Mouse (Mus musculus) CH12.LX (cell line): ENCODE results near the gene Fzd5. TPM values are rescaled to one million over a fixed set of nuclear protein-coding genes. Genes with fewer than 3 reads are reported as not detected.
A peak's percentile ranks its signal among the peaks of the same experiment; 100 is the strongest.

Experiments used
- DNase-seq: peaks from one replicate; pipeline ENCODE4 v3.0.0-alpha.2; 2013; ENCODE audit errors: extremely low read depth
- H3K27ac ChIP-seq: 2 replicates; pipeline ENCODE4 v1.5.1; 2012; ENCODE audit warnings: low read depth, mild to moderate bottlenecking, control low read depth, moderate library complexity; ENCODE audit not compliant: insufficient read depth
- H3K27me3 ChIP-seq: replicated peaks from 2 replicates; pipeline ENCODE3; 2012; ENCODE audit warnings: inconsistent platforms
- H3K36me3 ChIP-seq, 2 experiments: replicated peaks in 1 of 2; 2 replicates each; pipeline versions ENCODE3 to v1.6.1; 2012; ENCODE audit warnings: inconsistent platforms in 1 of 2, low read length in 1 of 2, mild to moderate bottlenecking in 1 of 2, mixed read lengths in 1 of 2, moderate library complexity in 1 of 2; ENCODE audit not compliant: control insufficient read depth in 1 of 2, insufficient read depth in 1 of 2
- H3K4me1 ChIP-seq, 2 experiments: 2 replicates each; pipeline ENCODE4 v1.6.1; 2012; ENCODE audit warnings: inconsistent platforms in 1 of 2, moderate library complexity in 1 of 2; ENCODE audit not compliant: insufficient read depth in 2 of 2, control insufficient read depth in 1 of 2
- H3K4me2 ChIP-seq: 2 replicates; pipeline ENCODE4 v1.6.1; 2012; ENCODE audit warnings: low read depth, mild to moderate bottlenecking, control low read depth; ENCODE audit not compliant: poor library complexity, insufficient read depth, severe bottlenecking
- H3K4me3 ChIP-seq, 3 experiments: fragments of 150-350 bp in 1 of 3; sonication (generic) in 1 of 3; replicated peaks in 1 of 3; 2 replicates each; pipeline versions ENCODE3 to v1.5.1; 2011 to 2012; ENCODE audit warnings: low read depth in 2 of 3, low read length in 2 of 3, mild to moderate bottlenecking in 2 of 3, moderate library complexity in 2 of 3, control low read depth in 1 of 3, improper control_type of control experiment in 1 of 3, inconsistent platforms in 1 of 3, mixed read lengths in 1 of 3; ENCODE audit not compliant: poor library complexity in 1 of 3
- H3K79me2 ChIP-seq: replicated peaks from 2 replicates; pipeline ENCODE4 v1.6.1; 2012; ENCODE audit warnings: mild to moderate bottlenecking, moderate library complexity; ENCODE audit not compliant: control insufficient read depth, poor library complexity, insufficient read depth, severe bottlenecking; ENCODE audit errors: extremely low read depth
- H3K9ac ChIP-seq: 2 replicates; pipeline ENCODE4 v1.6.1; 2012; ENCODE audit warnings: low read depth, mild to moderate bottlenecking, control low read depth, moderate library complexity; ENCODE audit not compliant: insufficient read depth
- H3K9me3 ChIP-seq: replicated peaks from 2 replicates; pipeline ENCODE3; 2012; ENCODE audit warnings: low read length, inconsistent platforms, mixed read lengths
- BHLHE40 ChIP-seq: IDR thresholded peaks from 2 replicates; pipeline ENCODE4 v1.6.1; 2011; ENCODE audit warnings: mild to moderate bottlenecking, low read depth, low read length, improper control_type of control experiment
- CTCF ChIP-seq, 2 experiments: IDR thresholded peaks in 1 of 2; conservative IDR thresholded peaks in 1 of 2; 2 replicates each; pipeline ENCODE4 v1.5.1; 2011 to 2012; ENCODE audit warnings: low read depth in 2 of 2, low read length in 2 of 2, improper control_type of control experiment in 1 of 2, inconsistent platforms in 1 of 2, mild to moderate bottlenecking in 1 of 2, moderate library complexity in 1 of 2
- E2F4 ChIP-seq: IDR thresholded peaks from 2 replicates; pipeline ENCODE4 v1.6.1; 2011; ENCODE audit warnings: low read depth, low read length, improper control_type of control experiment; ENCODE audit not compliant: insufficient replicate concordance
- ELF1 ChIP-seq: IDR thresholded peaks from 2 replicates; pipeline ENCODE4 v1.6.1; 2014; ENCODE audit warnings: low read depth, mild to moderate bottlenecking, inconsistent platforms, low read length, improper control_type of control experiment
- EP300 ChIP-seq: IDR thresholded peaks from 2 replicates; pipeline ENCODE4 v1.6.1; 2011; ENCODE audit warnings: low read length, improper control_type of control experiment
- ETS1 ChIP-seq: conservative IDR thresholded peaks from 2 replicates; pipeline ENCODE4 v1.6.1; 2012; ENCODE audit warnings: low read depth, mild to moderate bottlenecking, inconsistent platforms, low read length, improper control_type of control experiment, moderate library complexity
- GABPA ChIP-seq: IDR thresholded peaks from 2 replicates; pipeline ENCODE4 v1.6.1; 2012; ENCODE audit warnings: low read depth, low read length, improper control_type of control experiment, inconsistent platforms; ENCODE audit not compliant: insufficient replicate concordance
- HCFC1 ChIP-seq: IDR thresholded peaks from 2 replicates; pipeline ENCODE4 v1.6.1; 2012; ENCODE audit warnings: low read depth, mild to moderate bottlenecking, inconsistent platforms, low read length, improper control_type of control experiment
- IRF4 ChIP-seq: IDR thresholded peaks from 2 replicates; pipeline ENCODE4 v1.6.1; 2014; ENCODE audit warnings: low read depth, mild to moderate bottlenecking, inconsistent platforms, low read length, improper control_type of control experiment
- JUN ChIP-seq: IDR thresholded peaks from 2 replicates; pipeline ENCODE4 v1.6.1; 2011; ENCODE audit warnings: low read depth, mild to moderate bottlenecking, low read length, improper control_type of control experiment, moderate library complexity; ENCODE audit not compliant: insufficient read depth
- MAZ ChIP-seq: IDR thresholded peaks from 2 replicates; pipeline ENCODE4 v1.6.1; 2012; ENCODE audit warnings: low read depth, mild to moderate bottlenecking, inconsistent platforms, low read length, improper control_type of control experiment, moderate library complexity
- NRF1 ChIP-seq: IDR thresholded peaks from 2 replicates; pipeline ENCODE4 v1.6.1; 2014; ENCODE audit warnings: low read depth, mild to moderate bottlenecking, inconsistent platforms, low read length, improper control_type of control experiment, moderate library complexity
- PAX5 ChIP-seq: IDR thresholded peaks from 2 replicates; pipeline ENCODE4 v1.6.1; 2012; ENCODE audit warnings: low read length, inconsistent platforms, mixed read lengths
- RAD21 ChIP-seq: IDR thresholded peaks from 2 replicates; pipeline ENCODE4 v1.6.1; 2011; ENCODE audit warnings: low read depth, mild to moderate bottlenecking, low read length, improper control_type of control experiment, moderate library complexity
- SMC3 ChIP-seq: IDR thresholded peaks from 2 replicates; pipeline ENCODE4 v1.6.1; 2011; ENCODE audit warnings: low read depth, low read length, improper control_type of control experiment
- TCF12 ChIP-seq: IDR thresholded peaks from 2 replicates; pipeline ENCODE4 v1.6.1; 2014; ENCODE audit warnings: low read depth, mild to moderate bottlenecking, inconsistent platforms, low read length, improper control_type of control experiment
- ZC3H11A ChIP-seq: IDR thresholded peaks from 2 replicates; pipeline ENCODE4 v1.6.1; 2012; ENCODE audit warnings: low read depth, mild to moderate bottlenecking, inconsistent platforms, low read length, improper control_type of control experiment
- ZKSCAN1 ChIP-seq: IDR thresholded peaks from 2 replicates; pipeline ENCODE4 v1.6.1; 2012; ENCODE audit warnings: low read depth, inconsistent platforms, low read length, improper control_type of control experiment, borderline replicate concordance
- dilution Hi-C: fragments of 300-500 bp; cut with MboI; formaldehyde crosslinking; loops from 2 replicates; pipeline ENCODE4 v1.14.3; 2020; ENCODE audit warnings: low sequenced_read_pairs; ENCODE audit not compliant: extremely low pct_unique_long_range_greater_than_20kb, extremely low pct_ligation_motif_present
- in situ Hi-C: fragments of 300-500 bp; cut with MboI; formaldehyde crosslinking; loops from 3 replicates; pipeline ENCODE4 v1.14.3; 2019; ENCODE audit warnings: low sequenced_read_pairs, low pct_ligation_motif_present, low pct_unique_long_range_greater_than_20kb, mixed read lengths
- polyA plus RNA-seq: library from polyadenylated mRNA; unstranded; fragments of >175 nt; gene quantifications from 2 replicates; pipeline ENCODE4 v1.2.1, GENCODE M21; 2012; ENCODE audit warnings: low read depth; ENCODE audit not compliant: insufficient read length
- total RNA-seq, 2 experiments: library from RNA; depleted of rRNA; stranded (reverse); fragments of 300-350 nt in 1 of 2; fragments of >200 nt in 1 of 2; gene quantifications; 2 replicates each; pipeline ENCODE4 v1.2.3; 2012 to 2014

Fzd5 gene
- total and polyA plus RNA-seq, 3 experiments: 0.40 to 1.1 (median 0.47) TPM

DNA sequence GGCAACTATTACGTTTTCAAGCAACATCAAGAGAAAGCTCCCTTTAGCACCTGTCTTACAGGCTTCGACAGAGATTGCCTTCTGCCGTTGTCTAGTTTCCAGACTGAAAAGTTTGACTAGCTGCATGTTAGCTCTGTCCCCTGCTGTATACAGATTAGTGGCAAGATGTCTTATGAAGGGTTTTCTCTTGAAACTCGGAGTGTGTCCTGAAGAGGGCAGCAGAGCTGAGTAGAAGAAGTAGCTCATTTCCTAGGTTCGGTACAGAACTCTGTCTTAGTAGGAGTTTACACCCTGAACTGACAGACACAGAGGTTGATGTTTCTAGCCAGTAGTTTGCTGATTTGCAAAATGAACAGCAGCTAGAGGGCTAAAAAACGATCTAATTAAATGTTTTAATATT is 32.3 kb downstream of the Fzd5 start:
- H3K79me2 ChIP-seq: no peaks in the 10 kb centered on the region
- no peak overlapping the region for H3K4me3 ChIP-seq
- H3K4me1 ChIP-seq: 0 out of 4 replicates have a peak, but pooled peaks cover 0 to 4% of the 10 kb centered on the region in 2 experiments
- TF ChIP-seq RAD21 (peak; percentile 60), MAZ (no peak), HCFC1 (no peak), SMC3 (peak; percentile 48), ELF1 (no peak), E2F4 (no peak), BHLHE40 (no peak), CTCF (conservative IDR thresholded peaks at IDR 0.05 in 1 of 2, IDR thresholded peaks at IDR 0.05 in 1 of 2; ENCODE audit: low read depth in 2 of 2, low read length in 2 of 2) (peak; percentile 41 to 71), JUN (no peak)
- no peaks in the 10 kb centered on the region for H3K27me3 ChIP-seq
- DNase-seq: peak; percentile 72
- in situ Hi-C loops (loop anchor here (25.0 kb wide), 1 partner anchor 1043 kb away; no protein-coding TSS in a partner anchor), dilution Hi-C loops (no loop called here)
- H3K9ac ChIP-seq: no peak overlapping the region
- no peak overlapping the region for H3K27ac ChIP-seq
- no peaks in the 10 kb centered on the region for H3K9me3 ChIP-seq
- no peak overlapping the region for H3K4me2 ChIP-seq
- H3K36me3 ChIP-seq: peaks cover 0 to 4% of the 10 kb centered on the region in 2 experiments

DNA sequence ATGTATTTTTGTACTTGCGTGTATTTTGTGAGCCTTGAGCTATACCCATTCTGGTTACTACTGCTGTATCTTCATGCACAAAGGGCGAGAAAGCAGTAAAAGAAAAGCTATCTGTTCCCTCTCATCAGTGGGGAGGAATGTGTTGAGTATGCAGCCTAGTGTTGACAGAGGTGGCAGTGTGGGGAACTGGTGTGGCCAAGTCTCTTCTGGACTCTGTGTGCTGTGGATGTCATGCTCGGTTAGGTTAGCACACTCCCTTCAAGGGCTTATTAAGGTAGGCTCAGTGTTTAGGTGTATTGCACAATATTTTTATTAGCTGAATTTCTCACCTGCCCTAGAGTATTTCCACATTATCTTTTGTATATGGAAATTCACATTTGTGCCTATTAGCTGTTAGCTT is 35.8 kb downstream of the Fzd5 start:
- TF ChIP-seq EP300: no peak
- TF ChIP-seq SMC3: no peak
- TF ChIP-seq RAD21: no peak
- no peak for TF ChIP-seq ETS1
- no peak for TF ChIP-seq ELF1
- TF ChIP-seq, all 38 proteins: peak for 0
- in situ Hi-C loops (loop anchor here (25.0 kb wide), 1 partner anchor 1039 kb away; no protein-coding TSS in a partner anchor), dilution Hi-C loops (no loop called here)
- Histone ChIP-seq H3K9ac (no peak overlapping the region), H3K79me2 (no peaks in the 10 kb centered on the region), H3K4me2 (no peak overlapping the region), H3K36me3 (peaks cover 0 to 4% of the 10 kb centered on the region in 2 experiments), H3K4me3 (no peak overlapping the region), H3K9me3 (no peaks in the 10 kb centered on the region), H3K4me1 (0 out of 4 replicates have a peak, but pooled peaks cover 0 to 3% of the 10 kb centered on the region in 2 experiments), H3K27ac (no peak overlapping the region), H3K27me3 (no peaks in the 10 kb centered on the region)
- DNase-seq: no peak

DNA sequence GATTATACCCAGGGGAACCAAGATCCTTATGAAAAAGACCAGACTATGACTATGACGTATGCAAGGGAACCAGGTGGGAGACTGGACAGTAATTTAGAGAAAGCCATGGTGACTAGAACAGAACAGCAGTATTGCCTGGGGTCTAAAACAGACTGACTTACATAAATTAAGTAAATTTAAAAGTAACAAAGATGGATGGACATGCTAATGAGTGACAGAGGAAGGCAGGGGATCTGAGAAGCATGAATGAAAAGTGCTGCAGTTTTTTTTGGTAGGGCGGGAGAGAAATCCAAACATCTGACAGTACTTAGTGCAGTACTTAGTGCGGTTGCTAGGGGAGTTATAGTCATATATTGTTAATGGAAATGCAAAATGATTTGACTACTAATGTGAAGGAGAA is 42.4 kb downstream of the Fzd5 start:
- Histone ChIP-seq H3K79me2 (no peaks in the 10 kb centered on the region), H3K9me3 (no peaks in the 10 kb centered on the region), H3K27me3 (peaks cover 14% of the 10 kb centered on the region), H3K27ac (no peak overlapping the region), H3K4me3 (no peak overlapping the region), H3K4me1 (peaks cover 0 to 8% of the 10 kb centered on the region in 2 experiments; a peak in 2 of 4 replicates), H3K9ac (no peak overlapping the region), H3K4me2 (no peak overlapping the region), H3K36me3 (no peaks in the 10 kb centered on the region)
- TF ChIP-seq GABPA: no peak
- TF ChIP-seq HCFC1: no peak
- no peak for TF ChIP-seq ZC3H11A
- TF ChIP-seq NRF1: no peak
- no peak for TF ChIP-seq ZKSCAN1
- TF ChIP-seq TCF12: no peak
- TF ChIP-seq EP300: peak; percentile 54
- no peak for TF ChIP-seq E2F4
- peak; percentile 44; the same call in 1 of the 2 replicates for TF ChIP-seq IRF4
- no peak for TF ChIP-seq PAX5
- in situ Hi-C loops (loop anchor here (5.0 kb wide), 1 partner anchor 78 kb away; the partner anchor contains the start of gene Mettl21a), dilution Hi-C loops (no loop called here)
- DNase-seq: no peak
